Mouse (Mus musculus) naive thymus-derived CD4-positive, alpha-beta T cell, adult 2 months (primary cell): ENCODE data around the gene Zfp324.
"Not testable (repeated sequence)": the region's sequence is repeated elsewhere in the genome, so short reads cannot be mapped to it uniquely, and the experiment has no call there.

Source experiments
- DNase-seq: peaks from one replicate; pipeline ENCODE4 v3.0.0-alpha.2; 2011; ENCODE audit warnings: low read depth

The Zfp324 gene

GRCm38 (mm10) chr7:12965678-12966091, at the start of gene Zfp324:
Zfp324 (plus strand) TSS chr7:12965838.
- DNase-seq = peak; percentile 89

- DNase-seq = not testable (repeated sequence)
These were observed 45.1 kb upstream of the Zfp324 start for GRCm38 (mm10) chr7:12920495-12920894.

GRCm38 (mm10) chr7:12921318-12921704, 44.3 kb upstream of the Zfp324 start:
- DNase-seq = no peak

DNA sequence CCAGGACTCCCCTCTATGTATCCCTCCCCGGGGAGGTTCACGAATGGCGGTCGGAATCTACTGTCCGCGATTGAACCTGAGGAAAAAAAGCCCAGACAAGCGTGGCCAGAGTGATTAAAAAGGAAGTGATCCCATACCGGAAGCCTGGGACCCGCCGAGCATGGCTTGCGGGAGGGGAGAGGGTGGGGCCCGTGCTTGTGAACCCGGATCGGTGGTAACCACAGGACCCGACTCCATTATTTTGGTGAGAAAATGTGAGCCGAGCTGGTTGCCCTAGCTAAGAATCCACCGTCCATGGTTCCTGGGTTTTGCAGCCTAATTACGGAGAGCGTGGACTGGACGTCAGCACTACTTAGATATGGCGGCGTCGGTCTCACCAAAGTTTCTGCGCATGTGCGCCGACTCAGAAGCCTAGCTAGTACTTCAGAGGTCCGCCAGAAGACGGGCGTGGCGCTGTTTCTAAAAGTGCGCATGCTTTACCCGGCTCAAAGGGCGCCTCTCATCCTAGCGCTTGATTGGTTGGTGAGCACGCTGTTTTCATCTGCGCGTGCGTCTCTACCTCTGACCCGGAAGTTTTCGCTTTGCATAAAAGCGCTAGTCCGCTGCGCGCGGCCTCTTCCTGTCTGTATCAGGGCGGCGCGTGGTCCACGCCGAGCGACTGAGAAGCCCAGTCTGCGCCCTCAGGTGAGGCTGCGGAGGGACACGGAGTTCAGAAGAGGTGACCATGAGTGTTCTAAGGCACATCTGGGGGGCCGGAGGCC, 43.8 kb upstream of the Zfp324 start, which contains the start of gene Rps5:
Gene Rps5, plus strand, starts transcription at position 586 of the 761 bp plus-strand sequence.
- DNase-seq = peak; percentile 100

DNA sequence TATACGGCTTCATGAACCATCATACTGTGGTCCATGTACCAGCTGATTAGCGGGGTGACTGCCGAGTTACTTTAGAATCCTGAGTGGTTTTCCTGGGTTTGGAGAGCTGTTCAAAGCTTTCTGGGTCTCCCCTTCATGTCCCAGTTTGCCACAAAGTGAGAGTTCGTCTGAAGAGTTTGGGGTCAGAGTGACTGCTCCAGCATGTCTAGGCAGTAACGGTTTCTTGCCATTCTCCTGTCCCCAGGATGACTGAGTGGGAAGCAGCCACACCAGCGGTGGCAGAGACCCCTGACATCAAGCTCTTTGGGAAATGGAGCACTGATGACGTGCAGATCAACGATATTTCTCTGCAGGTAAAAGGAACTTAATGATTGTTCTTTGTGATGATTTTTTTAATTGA, 42.9 kb upstream of the Zfp324 start:
- no peak for DNase-seq

DNA sequence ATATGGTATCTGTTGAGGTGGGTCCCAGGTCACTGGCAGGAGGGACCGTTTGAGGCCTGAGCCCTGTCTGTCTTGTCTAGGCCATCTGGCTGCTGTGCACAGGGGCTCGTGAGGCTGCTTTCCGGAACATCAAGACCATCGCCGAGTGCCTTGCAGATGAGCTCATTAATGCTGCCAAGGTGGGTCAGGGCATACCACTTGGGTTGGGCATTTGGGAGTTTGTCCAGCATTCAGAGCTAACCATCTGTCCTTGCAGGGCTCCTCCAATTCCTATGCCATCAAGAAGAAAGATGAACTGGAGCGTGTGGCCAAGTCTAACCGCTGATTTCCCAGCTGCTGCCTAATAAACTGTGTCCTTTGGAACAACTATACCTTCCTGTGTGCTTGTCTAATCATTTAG, 39.3 kb upstream of the Zfp324 start:
- DNase-seq = no peak

DNA sequence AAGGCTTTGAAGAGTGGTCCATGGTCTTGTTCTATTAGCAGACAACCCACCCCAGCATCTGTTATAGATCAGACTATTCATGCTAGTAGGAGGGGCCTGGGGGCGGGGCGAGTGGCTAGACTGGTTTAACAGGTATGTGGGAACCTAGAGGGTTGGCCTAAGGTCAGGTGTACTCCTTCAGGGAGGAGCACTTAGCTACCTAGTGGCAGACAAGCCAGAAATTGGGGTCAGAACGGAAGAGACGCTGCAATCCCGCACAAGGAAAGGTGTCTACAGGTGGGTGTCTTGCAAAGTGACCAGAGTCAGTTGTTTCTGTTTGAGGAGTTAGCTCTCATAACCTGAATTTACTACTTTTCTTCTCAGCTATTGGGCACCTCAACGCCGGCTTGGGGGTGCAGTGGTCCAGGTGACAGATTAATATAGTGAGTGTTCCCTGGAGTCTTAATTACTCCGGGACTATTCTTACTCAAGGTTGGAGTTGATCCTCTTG, 38.4 kb upstream of the Zfp324 start, which contains the start of gene Rnf225:
Gene Rnf225, plus strand, starts transcription at position 226 of the 490 bp plus-strand sequence.
- DNase-seq = no peak

DNA sequence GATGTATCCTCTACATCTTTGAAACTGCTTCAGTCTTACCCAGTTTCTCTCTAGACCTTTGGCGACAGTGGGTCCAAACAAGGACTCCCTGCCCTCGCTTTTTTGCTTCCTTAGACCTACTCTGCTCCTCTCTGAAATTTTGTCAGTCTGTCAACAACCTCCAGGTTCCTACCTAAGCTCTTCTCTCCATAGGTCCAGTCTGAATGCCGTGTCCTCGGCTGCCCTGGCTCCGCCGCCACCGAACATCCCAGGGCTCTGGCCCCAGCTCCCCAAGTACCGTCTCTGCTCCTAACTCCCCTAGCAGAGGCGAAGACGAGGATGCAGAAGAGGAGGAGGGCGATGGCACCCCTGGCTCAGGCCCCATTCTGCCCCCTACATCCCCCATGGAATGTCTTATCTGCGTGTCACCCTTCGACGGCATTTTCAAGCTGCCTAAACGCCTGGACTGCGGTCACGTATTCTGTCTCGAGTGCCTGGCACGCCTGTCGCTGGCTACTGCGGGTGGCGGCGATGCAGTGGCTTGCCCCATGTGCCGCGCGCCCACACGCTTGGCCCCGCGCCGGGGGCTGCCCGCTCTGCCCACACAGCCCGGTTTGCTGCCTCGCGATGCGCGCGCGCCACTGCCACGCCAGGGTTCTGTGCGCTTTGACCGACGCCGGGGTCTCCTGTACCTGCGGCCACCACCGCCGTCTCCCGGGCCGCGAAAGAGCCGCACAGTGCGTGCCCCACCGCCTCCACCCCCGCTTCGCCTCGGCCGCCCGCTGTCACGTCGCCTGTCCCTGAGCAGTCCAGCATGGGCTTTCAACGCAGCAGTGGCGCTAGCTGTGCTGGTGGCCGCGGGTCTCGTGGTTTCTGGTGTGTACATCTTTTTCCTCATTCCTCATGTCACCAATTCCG, 37.7 kb upstream of the Zfp324 start:
- no peak for DNase-seq

DNA sequence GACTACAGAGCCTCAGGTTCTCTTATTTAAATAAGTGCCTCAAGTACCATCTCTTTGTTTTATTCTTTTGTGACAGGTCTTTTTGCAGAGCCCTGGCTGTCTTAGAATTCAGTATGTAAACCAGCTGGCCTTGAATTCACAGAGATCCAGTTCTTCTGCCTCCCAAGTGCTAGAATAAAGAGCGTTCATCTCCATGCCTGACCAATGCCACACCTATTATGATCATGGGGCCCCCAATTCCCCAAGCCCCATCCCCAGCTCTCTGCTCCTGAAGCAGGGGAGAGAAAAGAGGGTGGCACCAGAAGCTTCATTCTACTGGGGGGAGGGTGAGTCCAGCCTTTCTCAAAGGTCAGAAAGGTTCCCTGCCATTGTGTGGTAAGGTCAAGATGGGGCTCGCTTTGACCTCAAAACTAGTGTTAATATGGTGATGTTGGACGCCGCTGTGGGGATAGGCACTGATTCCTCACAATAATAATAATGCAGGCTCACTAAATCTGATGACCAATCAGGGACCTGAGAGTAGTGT, 32.0 kb upstream of the Zfp324 start:
- DNase-seq = no peak

DNA sequence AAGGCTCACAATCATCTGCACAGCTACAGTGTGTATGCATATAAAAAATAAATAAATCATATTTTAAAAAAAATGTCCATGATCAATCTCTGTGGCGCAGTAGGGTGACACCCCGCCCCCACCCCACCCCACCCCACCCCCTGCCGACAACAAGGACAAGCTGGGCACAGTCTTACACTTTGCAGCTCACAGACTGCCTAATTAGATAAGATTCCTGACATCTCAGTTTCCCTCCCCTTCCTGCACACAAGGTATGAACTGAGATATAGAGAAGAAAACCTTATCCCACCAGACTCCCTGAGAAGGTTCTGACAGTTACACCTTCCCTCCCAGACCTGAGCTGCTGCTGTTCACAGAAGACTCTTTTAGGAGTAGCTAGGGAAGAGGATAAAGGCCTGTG, 30.8 kb upstream of the Zfp324 start:
- DNase-seq = no peak

DNA sequence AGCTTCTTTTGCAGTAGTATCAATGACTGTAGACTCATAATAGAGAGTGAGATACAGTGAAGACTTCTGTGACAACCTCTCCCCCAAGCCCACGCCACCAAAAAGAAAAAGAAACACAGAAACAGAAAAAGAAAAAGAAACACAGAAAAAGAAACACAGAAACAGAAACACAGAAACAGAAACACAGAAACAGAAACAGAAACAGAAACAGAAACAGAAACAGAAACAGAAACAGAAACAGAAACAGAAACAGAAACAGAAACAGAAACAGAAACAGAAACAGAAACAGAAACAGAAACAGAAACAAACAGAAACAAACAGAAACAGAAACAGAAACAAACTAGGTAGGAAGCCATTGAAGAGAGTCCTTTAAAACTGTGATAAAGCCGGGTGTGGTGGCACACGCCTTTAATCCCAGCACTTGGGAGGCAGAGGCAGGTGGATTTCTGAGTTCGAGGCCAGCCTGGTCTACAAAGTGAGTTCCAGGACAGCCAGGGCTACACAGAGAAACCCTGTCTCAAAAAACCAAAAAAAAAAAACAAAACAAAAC, 28.3 kb upstream of the Zfp324 start:
- DNase-seq = peak; percentile 40

GRCm38 (mm10) chr7:12940599-12940998, 25.0 kb upstream of the Zfp324 start:
- DNase-seq = no peak

DNA sequence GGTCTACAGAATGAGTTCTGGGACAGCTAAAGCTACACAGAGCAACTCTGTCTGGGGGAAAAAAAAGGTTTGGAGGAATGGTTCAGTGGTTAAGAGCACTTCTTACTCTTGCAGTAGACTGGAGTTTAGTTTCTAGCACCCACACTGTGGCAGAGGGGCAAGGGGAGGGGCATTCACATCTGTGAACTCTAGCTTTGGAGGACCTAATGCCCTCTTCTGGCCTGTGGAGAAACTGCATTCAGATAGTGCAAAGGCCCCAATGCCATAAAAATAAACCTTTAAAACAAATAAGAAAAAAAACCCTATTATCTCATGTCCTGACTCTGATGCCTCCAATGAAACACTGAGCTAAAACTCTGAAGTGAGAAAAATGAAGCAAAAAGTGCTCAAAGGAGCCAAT, 22.1 kb upstream of the Zfp324 start:
- peak; percentile 70 for DNase-seq

DNA sequence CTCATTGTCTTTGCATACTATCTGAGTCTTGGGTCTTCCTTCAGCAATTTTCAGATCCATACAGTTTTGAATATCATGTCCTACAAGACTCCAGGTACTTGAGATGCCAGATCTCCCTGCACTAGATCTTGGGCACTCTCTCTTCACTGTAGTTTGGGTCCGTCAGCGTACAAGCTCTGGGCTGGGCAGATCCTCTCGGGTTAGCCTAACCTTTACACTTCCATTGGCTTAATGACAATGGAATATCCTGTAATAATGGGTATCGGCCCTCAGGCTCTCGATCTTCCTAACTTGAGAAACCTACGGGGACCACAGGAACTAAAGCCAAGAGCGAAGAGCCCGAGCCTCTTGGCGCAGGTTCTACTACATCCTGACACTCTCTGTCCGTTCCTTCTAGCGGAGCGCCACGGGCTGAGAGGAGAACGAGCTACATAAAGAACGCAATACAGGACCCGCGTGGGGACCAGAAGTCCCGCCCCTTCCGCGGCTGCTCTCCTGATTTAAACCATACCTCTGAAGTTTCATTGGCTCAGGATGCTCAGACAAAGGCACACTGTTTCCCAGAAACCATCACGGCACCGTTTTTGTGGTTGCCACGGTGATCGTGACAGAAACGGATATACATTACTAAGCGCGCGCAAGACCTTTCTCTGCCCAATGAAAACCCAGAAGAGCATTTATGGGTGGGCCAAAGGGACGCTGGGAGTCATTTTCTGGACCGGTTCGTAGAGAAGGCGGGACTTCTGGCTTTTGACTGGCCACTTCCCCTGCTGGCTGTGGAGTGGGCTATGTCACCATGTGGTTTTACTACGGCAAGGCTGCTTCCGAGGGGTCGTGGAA, 16.4 kb upstream of the Zfp324 start:
- DNase-seq = peak; percentile 98

DNA sequence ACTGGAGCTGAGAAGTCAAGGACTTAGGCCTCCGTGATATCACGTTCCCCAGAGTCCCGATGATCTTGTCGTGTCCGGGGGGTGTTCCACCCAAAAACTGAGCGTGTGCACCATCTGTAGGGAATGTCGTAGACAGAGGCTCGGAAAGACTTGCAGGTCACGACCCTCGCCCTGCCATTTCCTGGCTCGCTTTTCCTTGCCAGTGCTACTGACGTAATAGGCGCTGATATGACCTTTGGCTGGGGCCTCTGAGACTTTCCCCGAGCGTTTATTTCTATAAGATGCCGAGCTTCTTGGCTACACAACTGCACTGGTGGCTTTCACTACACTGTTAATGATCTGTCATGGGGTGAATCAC, 15.8 kb upstream of the Zfp324 start:
- no peak for DNase-seq

GRCm38 (mm10) chr7:12954896-12955295, 10.7 kb upstream of the Zfp324 start:
- DNase-seq = no peak

DNA sequence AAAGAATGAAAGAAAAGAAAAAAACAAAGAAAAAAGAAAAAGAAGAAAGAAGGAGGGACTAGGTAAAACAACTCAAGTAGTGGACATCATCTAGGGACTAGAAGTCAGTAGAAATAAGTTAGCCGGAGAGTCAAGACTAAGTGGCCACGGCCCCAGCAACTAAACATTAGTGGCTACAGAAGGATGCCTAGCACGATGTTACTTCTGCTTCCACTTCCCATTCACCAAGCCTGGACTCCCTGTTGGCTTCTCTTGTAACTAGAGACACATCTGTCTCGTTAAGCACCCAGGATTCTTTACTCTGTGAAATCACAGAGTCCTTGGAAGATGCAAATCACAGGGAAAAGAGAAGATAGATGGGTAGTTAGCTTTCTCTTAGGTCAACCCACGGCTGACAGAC, 8.1 kb upstream of the Zfp324 start:
- no peak for DNase-seq

- no peak for DNase-seq
These were observed 6.7 kb upstream of the Zfp324 start for GRCm38 (mm10) chr7:12958948-12959347.

DNA sequence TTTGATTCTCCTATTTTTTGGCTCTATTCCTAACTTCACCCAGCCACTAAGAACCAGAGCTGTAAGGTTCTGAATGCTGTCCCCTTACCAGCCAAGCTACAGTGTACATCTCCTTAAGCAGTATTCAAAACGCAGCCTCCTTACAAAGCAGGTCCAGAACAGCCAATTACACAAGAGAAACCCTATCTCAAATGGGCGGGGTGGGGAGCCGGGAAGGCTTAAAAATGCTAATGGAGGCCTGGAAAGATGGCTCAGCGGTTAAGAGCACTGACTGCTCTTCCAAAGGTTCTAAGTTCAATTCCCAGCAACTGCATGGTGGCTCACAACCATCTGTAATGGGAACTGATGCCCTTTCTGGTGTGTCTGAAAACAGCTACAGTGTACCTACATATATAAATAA, 5.9 kb upstream of the Zfp324 start:
- DNase-seq = no peak

DNA sequence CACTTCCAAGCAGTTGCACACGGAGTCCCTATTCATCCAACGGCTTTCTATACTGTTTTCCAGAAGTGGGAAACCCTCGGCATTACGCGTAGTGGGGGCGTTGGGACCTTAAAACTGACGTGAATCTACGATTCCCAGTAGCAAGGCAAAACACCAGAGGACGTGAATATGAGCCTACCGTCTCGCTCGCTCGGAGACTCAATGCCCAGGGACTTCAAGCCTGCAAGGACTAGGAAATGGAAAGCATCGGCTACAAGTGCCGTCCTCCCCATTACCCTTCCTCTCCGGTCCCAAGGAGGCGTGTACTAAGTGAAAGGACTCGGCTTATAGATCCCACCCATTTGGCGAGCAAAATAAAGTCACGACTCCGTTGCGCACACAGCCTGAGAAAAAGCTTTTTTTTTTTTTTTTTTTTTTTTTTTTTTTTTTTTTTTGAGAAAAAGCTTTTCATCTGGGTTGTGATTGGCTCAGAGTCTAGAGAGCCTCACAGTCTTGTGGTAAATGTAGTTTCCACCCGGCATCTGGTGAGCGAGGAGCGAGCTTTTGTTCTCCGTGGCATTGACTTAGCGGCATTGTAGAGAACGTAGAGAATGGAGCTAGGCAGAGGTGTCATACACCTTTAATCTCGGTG, 4.0 kb upstream of the Zfp324 start:
- DNase-seq = peak; percentile 90
